Mouse (Mus musculus) liver, postnatal 0 days (tissue): ENCODE results near the gene Olfr764-ps1.

ENCODE experiments used
- CTCF ChIP-seq: sonication (generic); IDR thresholded peaks from 2 replicates; pipeline ENCODE4 v1.5.1; 2016; ENCODE audit warnings: antibody characterized with exemption, low read depth
- EP300 ChIP-seq: IDR thresholded peaks from 2 replicates; pipeline ENCODE4 v1.6.1; 2016; ENCODE audit warnings: antibody characterized with exemption, low read depth, mild to moderate bottlenecking

DNA sequence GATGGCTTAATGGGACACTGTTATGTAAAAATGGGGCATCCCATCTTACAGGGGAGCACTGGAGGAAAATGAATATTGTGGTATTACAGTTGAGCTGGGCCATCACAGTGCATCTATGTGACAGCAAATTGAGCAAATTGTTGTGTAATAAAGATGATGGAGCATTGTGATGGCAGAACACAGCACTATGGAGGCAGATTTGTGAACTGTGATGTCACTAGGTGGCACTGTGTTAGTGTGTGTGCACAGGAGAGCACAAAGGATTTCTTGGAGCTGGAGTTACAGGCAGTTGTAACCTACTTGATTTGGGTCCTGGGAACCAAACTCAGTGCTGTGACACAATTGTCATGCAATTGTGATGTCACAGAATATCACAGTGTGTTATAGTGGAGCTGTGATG, 16.4 kb downstream of the Olfr764-ps1 start:
- no peak; the same call in 1 of the 2 replicates for TF ChIP-seq CTCF
- no peak for TF ChIP-seq EP300
